Mouse (Mus musculus) heart, embryonic 14.5 days (tissue): ENCODE results near the gene Wscd2. TPM values are rescaled to one million over a fixed set of nuclear protein-coding genes. Genes with fewer than 3 reads are reported as not detected.

Experiments
- ATAC-seq: fragments of 200-750 bp; cut with Nextera tagmentation; 2 replicates; pipeline ENCODE4 v1.8.0; 2017; ENCODE audit warnings: low read depth, moderate TSS enrichment; ENCODE audit not compliant: insufficient number of reproducible peaks, insufficient read depth, low FRiP score
- H3K27ac ChIP-seq, 2 experiments: fragments of 200-500 bp in 1 of 2; fragments of 300-500 bp in 1 of 2; sonication (generic) in 1 of 2; replicated peaks in 1 of 2; 2 replicates each; pipeline ENCODE4 v1.5.1; 2012 to 2014; ENCODE audit warnings: low read depth in 2 of 2, low read length in 2 of 2, control low read depth in 1 of 2, mild to moderate bottlenecking in 1 of 2, mixed read lengths in 1 of 2; ENCODE audit not compliant: control insufficient read depth in 1 of 2, insufficient read depth in 1 of 2
- H3K27me3 ChIP-seq: fragments of 300-500 bp; sonication (generic); 2 replicates; pipeline ENCODE4 v1.6.1; 2014; ENCODE audit warnings: mild to moderate bottlenecking, low read length, control low read depth; ENCODE audit not compliant: control insufficient read depth, insufficient read depth
- H3K36me3 ChIP-seq: fragments of 300-500 bp; sonication (generic); 2 replicates; pipeline ENCODE4 v1.6.1; 2014; ENCODE audit warnings: mild to moderate bottlenecking, control low read depth, low read length, mixed read lengths; ENCODE audit not compliant: control insufficient read depth, insufficient read depth
- H3K4me1 ChIP-seq, 2 experiments: fragments of 200-500 bp in 1 of 2; fragments of 300-500 bp in 1 of 2; sonication (generic) in 1 of 2; 2 replicates each; pipeline ENCODE4 v1.6.1; 2012 to 2014; ENCODE audit warnings: low read length in 2 of 2, control low read depth in 1 of 2, mixed read lengths in 1 of 2; ENCODE audit not compliant: control insufficient read depth in 2 of 2, insufficient read depth in 2 of 2
- H3K4me2 ChIP-seq: fragments of 300-500 bp; sonication (generic); 2 replicates; pipeline ENCODE4 v1.6.1; 2014; ENCODE audit warnings: mild to moderate bottlenecking, low read length
- H3K4me3 ChIP-seq, 2 experiments: fragments of 200-500 bp in 1 of 2; fragments of 300-500 bp in 1 of 2; sonication (generic) in 1 of 2; 2 replicates each; pipeline ENCODE4 v1.5.1; 2012 to 2014; ENCODE audit warnings: low read length in 2 of 2, mild to moderate bottlenecking in 2 of 2, control low read depth in 1 of 2, low read depth in 1 of 2, moderate library complexity in 1 of 2; ENCODE audit not compliant: control insufficient read depth in 1 of 2, insufficient read depth in 1 of 2
- H3K9ac ChIP-seq: fragments of 300-500 bp; sonication (generic); 2 replicates; pipeline ENCODE4 v1.6.1; 2014; ENCODE audit warnings: mild to moderate bottlenecking, low read length
- H3K9me3 ChIP-seq: fragments of 300-500 bp; sonication (generic); 2 replicates; pipeline ENCODE4 v1.6.1; 2016; ENCODE audit warnings: low read length, control low read depth; ENCODE audit not compliant: control insufficient read depth
- WGBS: fragments of 180-500 bp; shearing (Covaris S2); extraction: QIAGEN DNeasy Blood & Tissue Kit; methylation state at CpG from one replicate; pipeline ENCODE4 v1.1.7; 2014; 5-methylcytosine and 5-hydroxymethylcytosine counted together
- polyA plus RNA-seq: library from polyadenylated mRNA; unstranded; fragments of >200 nt; fragmentation: Nextera tagmentation; extraction: Ambion mirVana; gene quantifications from 2 replicates; pipeline ENCODE4 v1.2.1, GENCODE M21; 2014

Gene Wscd2
- polyA plus RNA-seq, 1 experiment from 2014 or later = 2.8 TPM

- H3K4me2 ChIP-seq = no peak overlapping the region
- H3K9ac ChIP-seq = no peak overlapping the region
- no peak overlapping the region for H3K27ac ChIP-seq
- H3K27me3 ChIP-seq = peaks cover 17% of the 10 kb centered on the region; the same call in 1 of the 2 replicates
- H3K4me1 ChIP-seq = no peaks in the 10 kb centered on the region
- 74% methylated on average over 2 of the region's 2 CpGs for WGBS
- H3K4me3 ChIP-seq = no peak overlapping the region
- H3K9me3 ChIP-seq = no peaks in the 10 kb centered on the region
- H3K36me3 ChIP-seq = no peaks in the 10 kb centered on the region
- no peak for ATAC-seq
These were observed 49.3 kb downstream of the Wscd2 start for GRCm38 (mm10) chr5:113539438-113539837.

- 85% methylated on average over 7 of the region's 7 CpGs for WGBS
- ATAC-seq = no peak
- no peaks in the 10 kb centered on the region for H3K4me1 ChIP-seq
These were observed 49.7 kb downstream of the Wscd2 start for GRCm38 (mm10) chr5:113539858-113540257.

GRCm38 (mm10) chr5:113541196-113541595 is 51.1 kb downstream of the Wscd2 start:
- Histone ChIP-seq H3K27me3 (peaks cover 17% of the 10 kb centered on the region; the same call in 1 of the 2 replicates), H3K9ac (no peak overlapping the region), H3K27ac (no peak overlapping the region), H3K9me3 (no peaks in the 10 kb centered on the region), H3K4me3 (no peak overlapping the region), H3K4me2 (no peak overlapping the region), H3K36me3 (no peaks in the 10 kb centered on the region), H3K4me1 (peaks cover 0 to 4% of the 10 kb centered on the region in 2 experiments; a peak in 1 of 4 replicates)
- no peak for ATAC-seq
- 47% methylated on average over 5 of the region's 5 CpGs for WGBS

More at GRCm38 (mm10) chr5:113539858-113540257, 49.7 kb downstream of the Wscd2 start:
- Histone ChIP-seq H3K27ac (no peak overlapping the region), H3K27me3 (peaks cover 17% of the 10 kb centered on the region; the same call in 1 of the 2 replicates), H3K9me3 (no peaks in the 10 kb centered on the region), H3K4me3 (no peak overlapping the region), H3K36me3 (no peaks in the 10 kb centered on the region), H3K9ac (no peak overlapping the region), H3K4me2 (no peak overlapping the region)

GRCm38 (mm10) chr5:113542885-113543476 is 52.8 kb downstream of the Wscd2 start:
- 39% methylated on average over 10 of the region's 10 CpGs for WGBS
- no peak overlapping the region for H3K4me2 ChIP-seq
- no peak overlapping the region for H3K27ac ChIP-seq
- no peak for ATAC-seq
- H3K4me1 ChIP-seq = peaks cover 0 to 4% of the 10 kb centered on the region in 2 experiments; a peak in 1 of 4 replicates
- H3K27me3 ChIP-seq = 0 out of 2 replicates have a peak, but pooled peaks cover 12% of the 10 kb centered on the region
- no peak overlapping the region for H3K4me3 ChIP-seq
- no peaks in the 10 kb centered on the region for H3K36me3 ChIP-seq
- no peak overlapping the region for H3K9ac ChIP-seq
- no peaks in the 10 kb centered on the region for H3K9me3 ChIP-seq

- Histone ChIP-seq H3K36me3 (no peaks in the 10 kb centered on the region), H3K27me3 (peaks cover 34% of the 10 kb centered on the region), H3K9me3 (no peaks in the 10 kb centered on the region), H3K9ac (no peak overlapping the region), H3K4me3 (no peak overlapping the region), H3K4me1 (peaks cover 8% of the 10 kb centered on the region in 2 experiments; a peak in 3 of 4 replicates), H3K4me2 (no peak overlapping the region), H3K27ac (no peak overlapping the region)
- no peak for ATAC-seq
- 48% methylated on average over 14 of the region's 14 CpGs for WGBS
These were observed 58.0 kb downstream of the Wscd2 start for GRCm38 (mm10) chr5:113547949-113548700.

GRCm38 (mm10) chr5:113550249-113550648 is 60.1 kb downstream of the Wscd2 start:
- Histone ChIP-seq H3K4me1 (peaks cover 8% of the 10 kb centered on the region in 2 experiments; a peak in 3 of 4 replicates), H3K4me3 (no peak overlapping the region), H3K36me3 (no peaks in the 10 kb centered on the region), H3K4me2 (no peak overlapping the region), H3K9me3 (no peaks in the 10 kb centered on the region), H3K9ac (no peak overlapping the region), H3K27ac (no peak overlapping the region), H3K27me3 (peaks cover 28% of the 10 kb centered on the region)
- no peak for ATAC-seq
- 52% methylated on average over 8 of the region's 8 CpGs for WGBS

- H3K27me3 ChIP-seq = peaks cover 28% of the 10 kb centered on the region
- H3K9ac ChIP-seq = no peak overlapping the region
- no peak overlapping the region for H3K4me2 ChIP-seq
- H3K4me3 ChIP-seq = no peak overlapping the region
- no peaks in the 10 kb centered on the region for H3K36me3 ChIP-seq
- 31% methylated on average over 19 of the region's 19 CpGs for WGBS
- no peaks in the 10 kb centered on the region for H3K9me3 ChIP-seq
- H3K4me1 ChIP-seq = peaks cover 5 to 8% of the 10 kb centered on the region in 2 experiments; a peak in 3 of 4 replicates
- H3K27ac ChIP-seq = no peak overlapping the region
- no peak for ATAC-seq
These were observed 60.6 kb downstream of the Wscd2 start for GRCm38 (mm10) chr5:113550759-113551158.
